Mouse (Mus musculus): Measurements from ENCODE around the gene Map3k9.
A peak's percentile ranks its signal among the peaks of the same experiment; 100 is the strongest.

The Map3k9 gene

DNA sequence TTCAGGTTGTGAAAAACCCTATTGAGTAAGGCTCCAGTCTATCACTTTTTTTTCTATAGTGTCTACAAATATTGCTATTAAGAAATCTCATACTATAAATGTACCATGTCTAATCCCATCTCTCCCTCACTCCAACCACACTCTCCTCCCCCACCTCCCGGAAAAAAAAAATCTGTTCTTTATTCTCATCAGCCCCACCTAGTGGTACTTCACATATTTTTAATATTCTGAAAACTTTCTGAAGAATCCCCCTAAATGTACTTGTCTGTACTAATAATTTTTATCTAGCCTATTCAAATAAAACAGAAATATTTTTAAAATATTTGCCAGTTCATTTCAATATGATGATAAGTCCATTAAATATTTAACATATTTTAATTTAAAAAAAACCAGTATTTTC, 78.1 kb downstream of the Map3k9 start:
- peak; percentile 40 for DNase-seq (ENCODE audit: low spot score)

DNA sequence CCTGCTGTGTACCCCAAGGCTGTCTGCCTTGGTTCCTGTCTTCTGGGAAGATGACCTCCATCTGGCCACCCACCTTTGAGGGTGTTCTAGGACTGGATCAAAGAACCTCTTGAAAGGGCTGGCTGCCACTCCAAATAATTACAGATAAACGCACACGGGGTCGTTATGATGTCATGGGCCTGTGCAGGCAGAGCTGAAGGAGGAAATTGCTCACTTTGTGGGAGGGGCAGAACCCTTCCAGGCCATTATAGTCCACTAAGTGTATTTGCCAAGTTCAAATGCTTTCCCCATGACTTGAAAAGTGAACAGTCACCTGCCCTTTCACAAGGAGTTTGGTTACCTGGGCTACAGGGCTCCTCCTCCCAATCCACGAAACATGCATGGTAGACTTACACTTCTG, 83.0 kb downstream of the Map3k9 start:
- no peak for DNase-seq (ENCODE audit: low spot score)

DNA sequence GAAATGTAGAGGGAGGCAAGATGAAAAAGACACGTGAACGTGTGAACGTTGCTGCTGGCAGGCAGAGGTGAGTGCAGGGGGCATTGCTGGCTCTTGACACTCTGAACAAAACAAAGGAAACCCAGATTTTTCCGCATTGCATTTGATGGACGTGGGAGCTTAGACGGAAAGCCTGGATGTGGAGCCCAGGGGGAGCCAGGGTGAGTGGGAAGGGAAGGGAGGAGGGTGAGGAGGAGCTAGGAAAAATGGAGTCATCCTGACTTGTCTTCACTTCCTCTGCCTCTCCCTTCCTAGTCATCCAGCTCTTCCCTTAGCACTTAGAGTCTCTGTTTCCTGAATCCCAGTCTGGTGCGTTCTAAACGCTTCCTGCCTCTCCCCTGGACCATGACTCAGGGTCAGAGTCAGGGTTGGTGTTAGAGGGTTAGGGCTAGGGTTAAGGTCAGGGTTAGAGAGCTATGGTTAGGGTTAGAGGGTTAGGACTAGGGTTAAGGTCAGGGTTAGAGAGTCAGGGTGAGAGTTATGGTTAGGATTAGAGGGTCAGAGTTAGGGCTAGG, 89.7 kb downstream of the Map3k9 start:
- DNase-seq (ENCODE audit: low spot score), result no peak

DNA sequence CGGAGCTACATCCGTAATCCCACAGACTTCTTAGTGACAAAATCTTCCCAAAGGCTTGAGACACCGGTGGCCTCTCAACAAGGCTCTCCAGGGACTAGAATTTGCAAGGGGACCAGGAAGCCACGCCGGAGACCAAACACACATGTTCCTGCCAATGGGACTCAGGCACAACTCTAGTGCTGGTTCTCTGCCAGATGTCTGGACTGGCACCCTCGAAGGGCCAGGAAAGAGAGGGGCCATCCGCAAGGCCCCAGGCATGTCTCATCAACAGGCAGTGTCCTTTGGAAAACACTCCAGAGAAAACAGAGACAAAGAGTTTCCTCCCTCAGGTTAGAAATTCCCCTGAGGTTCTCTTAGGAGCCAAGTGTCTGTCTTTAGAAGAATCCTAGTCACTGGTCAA, 90.2 kb downstream of the Map3k9 start:
- DNase-seq (ENCODE audit: low spot score), result no peak

DNA sequence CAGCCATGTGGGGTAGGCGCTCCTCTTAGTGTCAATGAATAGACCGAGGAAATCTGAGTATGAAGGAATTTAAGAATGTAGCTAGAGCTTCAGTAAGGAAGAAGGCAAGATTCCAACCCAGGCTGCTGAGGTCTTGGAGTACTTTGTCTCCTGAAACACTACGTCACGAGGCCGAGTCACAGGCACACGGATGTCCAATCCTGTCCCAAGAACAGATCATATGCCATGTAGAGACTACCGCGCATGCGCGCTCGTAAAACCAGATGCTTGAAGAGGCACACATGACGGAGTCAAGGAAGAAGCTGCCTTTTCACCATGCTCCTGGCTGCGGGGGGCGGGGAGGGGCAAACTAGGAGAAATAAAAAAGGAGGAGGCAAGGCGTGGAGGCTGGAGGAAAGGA, 90.9 kb downstream of the Map3k9 start:
- no peak for DNase-seq (ENCODE audit: low spot score)

DNA sequence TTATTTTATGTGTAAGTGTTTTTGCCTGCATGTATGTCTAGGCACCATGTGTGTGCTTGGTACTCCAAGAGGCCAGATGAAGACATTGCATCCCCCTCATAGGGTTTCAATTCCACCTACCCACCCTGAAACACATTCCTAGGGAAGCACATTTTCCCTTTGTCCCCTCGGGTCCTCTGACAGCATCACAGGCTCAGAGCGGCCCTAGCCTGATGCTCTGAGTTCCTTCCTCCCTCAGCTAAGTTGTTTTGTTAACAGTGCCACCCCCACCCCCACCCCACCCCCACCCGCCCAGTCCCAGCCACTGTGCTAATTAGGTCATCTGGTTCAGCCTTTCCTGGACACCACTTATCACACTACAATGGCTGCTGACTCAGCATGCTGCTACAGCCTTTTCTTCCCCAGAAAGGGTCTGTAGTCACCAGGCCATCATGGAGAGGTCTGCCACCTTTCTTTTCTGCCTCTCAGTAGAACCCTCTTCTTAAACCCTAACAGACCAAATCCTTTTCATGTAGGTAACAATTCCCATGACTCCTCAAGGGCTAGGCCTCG, 91.4 kb downstream of the Map3k9 start:
- no peak for DNase-seq (ENCODE audit: low spot score)

DNA sequence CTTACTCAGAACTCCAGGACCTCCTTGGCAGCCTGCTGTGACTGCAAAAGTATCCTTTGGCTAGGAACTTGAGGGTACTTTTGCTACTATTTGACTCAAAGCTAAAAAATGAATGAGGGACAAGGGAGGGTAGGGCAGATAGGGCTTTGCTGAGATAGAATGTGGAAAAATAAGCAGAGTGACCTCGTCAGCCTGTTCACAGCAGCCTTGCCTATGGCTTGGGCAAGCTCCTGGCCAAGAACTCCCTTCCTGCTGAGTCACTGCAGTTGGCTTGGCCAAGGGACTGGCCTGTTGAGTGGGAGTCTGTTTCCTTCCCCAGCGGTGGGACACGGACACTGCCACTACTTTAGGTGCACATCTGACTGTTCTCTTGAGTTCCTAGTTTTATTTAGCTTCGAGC, 92.4 kb downstream of the Map3k9 start:
- DNase-seq (ENCODE audit: low spot score), result peak; percentile 38

DNA sequence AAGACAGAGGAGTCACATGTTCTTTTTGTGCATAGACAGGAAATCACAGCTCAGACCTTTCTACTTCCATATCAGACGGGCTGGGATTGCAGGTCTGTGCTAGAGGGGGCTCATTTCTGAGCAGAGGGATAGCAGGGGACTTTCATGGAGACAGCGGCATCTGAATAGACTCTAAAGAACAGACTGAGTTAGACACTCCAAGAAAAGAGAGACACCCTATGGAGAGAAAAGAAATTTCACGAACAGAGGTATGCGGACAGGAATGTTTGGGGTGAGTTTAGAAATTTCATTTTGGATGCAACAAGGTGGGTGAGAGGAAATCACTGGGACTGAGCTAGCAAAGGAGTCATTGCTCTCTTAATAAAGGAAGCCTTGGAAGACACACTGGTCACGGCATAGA, 93.1 kb downstream of the Map3k9 start:
- DNase-seq (ENCODE audit: low spot score), result no peak

DNA sequence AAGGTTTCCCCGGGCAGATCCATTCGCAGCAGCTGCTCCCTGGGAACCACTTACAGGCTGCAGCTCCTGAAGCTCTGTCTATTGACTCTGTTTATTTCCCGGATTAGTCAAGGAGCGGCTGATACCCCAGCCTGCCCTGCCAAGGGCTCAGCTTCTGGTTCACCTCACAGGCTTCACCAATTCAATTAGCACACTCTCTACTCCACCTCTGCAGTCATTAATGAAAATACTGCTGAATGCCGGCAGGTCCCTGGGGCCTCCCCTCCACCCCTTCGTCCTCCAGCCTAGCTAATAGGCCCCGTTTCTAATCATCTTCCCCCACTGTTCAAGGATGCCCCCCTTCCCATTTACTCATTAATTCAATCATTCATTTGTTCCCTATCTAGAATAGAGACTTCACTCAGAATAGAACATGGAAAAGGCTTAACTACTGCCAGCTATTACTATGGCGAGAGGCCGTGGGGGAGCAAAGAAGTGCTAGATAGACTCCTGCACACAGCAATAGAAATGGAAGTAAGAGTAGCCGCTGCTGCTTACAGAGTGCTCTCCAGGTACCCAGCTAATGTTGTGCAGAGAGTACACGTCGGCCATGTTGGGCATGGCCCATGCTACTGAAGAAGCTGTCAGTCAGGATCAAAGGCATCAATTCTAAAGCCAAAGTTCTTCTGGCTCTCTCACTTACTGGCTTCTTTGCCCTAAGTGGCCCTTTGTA, 94.4 kb downstream of the Map3k9 start:
- peak; percentile 73 for DNase-seq (ENCODE audit: low spot score)

DNA sequence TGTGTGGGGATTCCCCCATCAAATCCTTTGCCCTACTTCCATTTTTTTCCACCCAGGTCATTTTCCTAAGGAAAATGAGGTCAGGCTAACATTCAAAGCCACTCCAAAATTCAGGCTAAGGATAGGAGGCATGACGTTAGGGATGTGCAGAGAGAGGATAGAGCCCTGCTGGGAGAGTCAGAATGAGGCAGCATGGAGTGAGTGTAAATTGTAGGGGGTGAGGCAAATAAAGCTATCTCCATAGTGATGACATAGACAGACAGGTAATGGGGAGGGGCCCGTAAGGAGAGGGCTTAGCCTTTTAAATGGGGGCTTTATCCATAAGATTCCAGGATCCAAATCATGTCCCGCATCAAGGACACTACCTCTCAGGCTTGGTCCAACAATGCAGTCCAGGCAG, 95.0 kb downstream of the Map3k9 start:
- DNase-seq (ENCODE audit: low spot score), result peak; percentile 18

DNA sequence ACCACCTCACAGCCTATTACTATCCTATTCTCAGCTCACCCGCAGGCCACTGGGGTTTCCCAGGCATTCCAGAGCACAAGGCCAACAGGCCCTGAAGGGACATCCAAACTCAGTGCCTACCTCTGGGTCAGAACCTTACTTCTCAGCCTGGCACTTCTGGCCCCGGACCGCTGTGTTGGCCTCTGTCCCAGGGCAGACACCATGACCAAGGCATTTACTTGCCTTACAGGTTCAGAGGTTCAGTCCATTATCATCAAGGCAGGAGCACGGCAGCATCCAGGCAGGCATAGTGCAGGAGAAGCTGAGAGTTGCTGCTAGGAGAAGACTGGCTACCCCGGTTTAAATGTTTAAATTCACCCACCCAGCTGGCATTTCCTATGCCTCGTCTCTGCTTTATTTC, 96.9 kb downstream of the Map3k9 start:
- no peak for DNase-seq (ENCODE audit: low spot score)

DNA sequence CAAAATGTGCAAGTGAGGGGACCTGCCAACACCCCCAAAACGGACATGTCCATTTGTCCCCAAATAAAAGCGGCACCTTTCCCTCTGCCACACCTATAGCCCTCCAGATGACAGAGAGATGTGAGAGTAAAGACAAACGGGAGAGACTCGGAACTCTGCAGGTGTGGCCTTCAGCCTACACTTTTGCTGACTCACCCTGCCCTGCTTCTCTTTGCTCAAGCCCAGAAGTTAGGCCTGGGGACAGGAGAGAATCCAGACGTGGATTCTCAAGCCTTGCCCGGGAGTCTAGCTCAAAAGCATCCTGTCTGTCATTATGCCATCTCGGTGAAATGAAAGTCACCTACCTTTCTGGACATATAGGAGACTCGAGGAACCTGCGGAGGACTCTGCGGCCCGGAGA, 97.6 kb downstream of the Map3k9 start:
- DNase-seq (ENCODE audit: low spot score), result no peak

DNA sequence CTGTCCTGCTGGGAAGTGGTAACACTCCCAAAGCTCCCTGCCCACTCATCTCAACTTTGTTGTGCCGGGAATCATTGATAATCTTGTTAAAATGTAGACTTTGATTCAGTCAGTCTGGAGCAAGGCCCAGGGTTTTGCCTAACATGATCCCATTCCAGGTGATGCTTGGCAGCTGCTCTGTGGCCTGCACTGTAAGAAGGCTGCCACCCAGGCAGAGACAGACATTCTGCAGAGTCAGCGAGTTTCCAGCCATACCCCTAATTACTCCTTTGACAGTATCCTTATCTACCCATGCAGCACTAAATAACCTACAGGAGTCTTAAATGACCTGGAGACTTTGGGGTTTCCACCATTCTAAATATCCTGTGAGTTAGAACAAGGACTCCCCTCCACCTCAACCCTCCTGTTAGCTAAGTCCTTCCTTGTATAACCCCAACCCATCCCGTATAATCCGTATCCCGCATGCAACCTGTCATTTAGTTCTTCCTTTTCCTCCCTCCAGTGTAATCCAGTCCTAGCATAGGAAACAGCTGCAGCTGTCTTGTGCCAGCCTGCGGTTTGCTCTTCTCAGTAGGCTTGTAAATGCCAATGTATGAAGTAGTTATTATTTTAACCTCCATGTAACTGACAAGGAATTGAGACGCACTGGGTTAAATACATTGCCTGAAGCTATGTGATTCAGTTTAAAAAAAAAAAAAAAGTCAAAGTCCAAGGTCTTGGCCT, 101.0 kb downstream of the Map3k9 start:
- DNase-seq (ENCODE audit: low spot score), result no peak

DNA sequence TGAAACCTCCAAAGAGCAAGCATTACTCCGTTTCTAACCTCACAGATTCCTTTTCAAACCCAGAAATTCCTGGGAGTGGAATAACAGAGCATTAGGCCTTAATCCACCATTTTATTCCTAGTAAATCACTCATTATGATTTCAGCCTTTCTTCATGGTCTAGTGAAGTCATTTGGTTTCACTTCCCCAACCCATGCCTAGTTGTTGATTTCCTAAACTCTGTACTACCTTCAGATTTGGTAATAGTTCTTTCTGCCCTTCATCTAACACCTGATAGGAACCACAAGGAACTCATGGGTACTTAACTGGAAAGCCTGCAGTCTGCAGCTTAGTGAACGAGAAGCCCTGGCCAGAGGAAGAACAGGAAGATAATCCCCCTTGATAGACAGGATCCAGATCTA, 105.4 kb downstream of the Map3k9 start:
- DNase-seq (ENCODE audit: low spot score), result no peak

Measured in MN1 (cell line).